Mouse (Mus musculus): ENCODE measurements around the gene Myo16.

The Myo16 gene

DNA sequence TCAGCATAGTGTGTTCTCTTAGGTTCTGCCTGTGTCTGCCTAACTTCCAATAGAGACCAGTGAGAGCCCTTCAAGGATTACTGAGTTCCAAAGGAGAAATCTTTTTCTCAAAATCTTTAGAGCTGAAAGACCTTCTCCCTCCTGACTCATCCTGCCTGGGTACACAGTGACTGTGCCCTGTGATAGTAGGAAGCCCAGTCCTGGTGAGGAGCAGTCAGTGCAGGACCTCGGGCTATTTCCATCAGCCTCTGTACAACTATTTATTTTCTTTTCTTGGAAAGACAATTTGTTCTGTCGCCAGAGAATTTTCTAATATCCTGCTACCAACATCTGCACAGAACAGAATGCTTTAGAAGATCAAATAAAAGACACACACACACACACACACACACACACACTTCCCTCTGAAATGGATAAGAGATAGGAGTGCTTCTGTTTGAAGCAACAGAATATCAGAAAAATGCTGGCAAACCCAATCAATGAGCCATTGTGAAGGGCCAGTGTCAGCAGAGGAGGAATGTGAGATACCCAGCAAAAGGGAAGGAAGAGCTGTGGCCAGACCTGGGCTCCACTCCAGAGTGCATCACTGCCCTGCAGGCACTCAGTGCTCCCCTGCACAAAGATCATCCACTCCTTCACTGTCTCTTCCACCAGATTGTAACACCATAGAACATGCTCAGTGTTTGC is 518.3 kb downstream of the Myo16 start:
- no peak for DNase-seq (ENCODE audit: low spot score in 2 of 2)

- no peak for DNase-seq (ENCODE audit: low spot score in 2 of 2)
Observed at GRCm38 (mm10) chr8:10677840-10678410, 524.2 kb downstream of the Myo16 start.

GRCm38 (mm10) chr8:10681926-10682325 is 528.2 kb downstream of the Myo16 start:
- no peak for DNase-seq (ENCODE audit: low spot score in 2 of 2)

DNA sequence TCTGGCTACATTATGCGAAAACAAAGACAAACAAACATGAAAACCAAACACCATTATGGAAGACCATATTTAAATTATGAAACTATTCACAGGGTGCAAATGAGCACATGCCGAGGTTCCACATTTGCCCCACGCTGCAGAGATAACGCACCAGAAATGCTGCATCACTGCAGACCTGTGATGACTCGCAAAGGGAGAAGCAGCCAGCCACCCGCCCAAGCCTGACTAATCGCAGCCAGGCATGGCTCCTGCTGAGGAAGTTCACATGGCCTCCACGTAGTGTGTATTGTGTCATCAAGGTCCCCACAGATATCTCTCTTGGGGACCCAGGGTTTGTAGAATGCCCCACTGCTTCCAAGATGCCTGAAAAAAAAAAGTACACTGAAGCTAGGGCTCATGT is 529.4 kb downstream of the Myo16 start:
- DNase-seq (ENCODE audit: low spot score in 2 of 2) = no peak
